In genomic region chr7:99947329-99947728, GRCm38 (mm10) we compare ENCODE assay signal across 10 mouse cellular contexts. TPM values are rescaled to one million over a fixed set of nuclear protein-coding genes. Genes with fewer than 3 reads are reported as not detected.
DNase-seq lines count a peak whose midpoint lies in the region; ATAC-seq lines count a peak whose summit lies in the region.
"Had no signal": no experiment of that assay in that cellular context is flagged by ENCODE, and none has a peak within 500 bp of the region (broad histone marks: within the 10 kb centered on the region; RNA-seq: fewer than 3 reads in every experiment).

No protein-coding gene starts in this region.

- no peaks in the 10 kb centered on the region for H3K27me3 ChIP-seq in forebrain, embryonic 11.5 days (ENCODE audit: control insufficient read depth, insufficient read depth, low read length)
- H3K27me3 ChIP-seq in forebrain, embryonic 13.5 days, result no peaks in the 10 kb centered on the region
- H3K27me3 ChIP-seq: heart, embryonic 15.5 days; limb, embryonic 13.5 days had no signal

- intact Hi-C loops in gastrocnemius, postnatal 36 days (cut with DNase I), result no loop called here

- H3K9ac ChIP-seq in forebrain, embryonic 11.5 days (ENCODE audit: low read length), result no peak overlapping the region
- H3K9ac ChIP-seq in forebrain, embryonic 13.5 days, result no peak overlapping the region
- H3K9ac ChIP-seq: heart, embryonic 15.5 days; limb, embryonic 13.5 days had no signal

- H3K36me3 ChIP-seq in forebrain, embryonic 11.5 days (ENCODE audit: control insufficient read depth, insufficient read depth, low read length), result no peaks in the 10 kb centered on the region; the same call in 1 of the 2 replicates
- H3K36me3 ChIP-seq in forebrain, embryonic 13.5 days (ENCODE audit: poor library complexity, severe bottlenecking), result peaks cover 47% of the 10 kb centered on the region

- no peaks in the 10 kb centered on the region for H3K9me3 ChIP-seq in forebrain, embryonic 11.5 days (ENCODE audit: control insufficient read depth, low read length)
- no peaks in the 10 kb centered on the region for H3K9me3 ChIP-seq in forebrain, embryonic 13.5 days (replicated peaks)
- H3K9me3 ChIP-seq: heart, embryonic 15.5 days; limb, embryonic 13.5 days had no signal

- DNase-seq in forebrain, embryonic 11.5 days (ENCODE audit: low spot score), result peak; percentile 45
- DNase-seq in MN1 (ENCODE audit: low spot score) (peak; percentile 62), adipocyte (ENCODE audit: low spot score) (no peak)
- peak; percentile 57 to 70 for DNase-seq in frontal cortex, postnatal 10 days (ENCODE audit: low spot score in 2 of 2)
- DNase-seq in lung, postnatal 10 days, result peak; percentile 33
- no peak for DNase-seq in gastrocnemius, postnatal 36 days
- DNase-seq in T-cell, adult 2 months (ENCODE audit: low spot score), result no peak

- no peaks in the 10 kb centered on the region for H3K4me1 ChIP-seq in forebrain, embryonic 11.5 days (replicated peaks; ENCODE audit: control insufficient read depth, insufficient read depth, low read length)
- H3K4me1 ChIP-seq in forebrain, embryonic 13.5 days, result no peaks in the 10 kb centered on the region
- H3K4me1 ChIP-seq: heart, embryonic 15.5 days; limb, embryonic 13.5 days had no signal

- H3K4me2 ChIP-seq in forebrain, embryonic 11.5 days (ENCODE audit: low read depth, low read length, severe bottlenecking), result no peak overlapping the region
- H3K4me2 ChIP-seq in forebrain, embryonic 13.5 days, result no peak overlapping the region
- H3K4me2 ChIP-seq: heart, embryonic 15.5 days; limb, embryonic 13.5 days had no signal

- no peak overlapping the region for H3K4me3 ChIP-seq in forebrain, embryonic 11.5 days (ENCODE audit: low read depth, low read length)
- H3K4me3 ChIP-seq in forebrain, embryonic 13.5 days, result no peak overlapping the region
- H3K4me3 ChIP-seq: heart, embryonic 15.5 days; limb, embryonic 13.5 days had no signal

- no peak overlapping the region for H3K27ac ChIP-seq in forebrain, embryonic 11.5 days (ENCODE audit: low read depth, low read length)
- no peak overlapping the region for H3K27ac ChIP-seq in forebrain, embryonic 13.5 days
- H3K27ac ChIP-seq: heart, embryonic 15.5 days; limb, embryonic 13.5 days had no signal

- no peak for ATAC-seq in forebrain, embryonic 11.5 days (replicated peaks; ENCODE audit: low FRiP score)
- no peak for ATAC-seq in forebrain, embryonic 13.5 days

- 94% methylated on average over 9 of the region's 9 CpGs for WGBS in forebrain, embryonic 11.5 days
- 89% methylated on average over 9 of the region's 9 CpGs for WGBS in forebrain, embryonic 13.5 days

RNA-seq across cellular contexts. Expression of gene Rnf169, which starts 32.9 kb away (rescaled TPM):
- polyA plus RNA-seq in forebrain, embryonic 11.5 days (2014; fragmentation: Nextera tagmentation; extraction: Ambion mirVana), result 7.8 and 7.9 TPM in 2 replicates
- 3.8 and 5.5 TPM in 2 replicates for polyA plus RNA-seq in forebrain, embryonic 13.5 days (2015; fragmentation: Nextera tagmentation; extraction: Ambion mirVana)
- total RNA-seq in gastrocnemius, postnatal 36 days (2021), result 1 to 10 TPM; 4.2 to 6.3 TPM

RNA-seq across cellular contexts. Expression of gene Chrdl2, which starts 58.6 kb away (rescaled TPM):
- 0.25 and 0.47 TPM in 2 replicates for polyA plus RNA-seq in forebrain, embryonic 11.5 days (2014; fragmentation: Nextera tagmentation; extraction: Ambion mirVana)
- not detected in 2 replicates for polyA plus RNA-seq in forebrain, embryonic 13.5 days (2015; fragmentation: Nextera tagmentation; extraction: Ambion mirVana)
- 1 to 10 TPM; 2.3 to 2.4 TPM for total RNA-seq in gastrocnemius, postnatal 36 days (2021)

Comparison
In these comparisons a context has a peak if more than half of its experiments do, and no peak if none do; other contexts are left out.
1. DNase-seq: peak in forebrain, embryonic 11.5 days (single experiment), MN1 (single experiment), frontal cortex, postnatal 10 days (2 of 2) and lung, postnatal 10 days (single experiment); none in adipocyte (single experiment), gastrocnemius, postnatal 36 days (0 of 2) and T-cell, adult 2 months (single experiment).